Mouse (Mus musculus): ENCODE data around the gene Mtch2. TPM values are rescaled to one million over a fixed set of nuclear protein-coding genes. Genes with fewer than 3 reads are reported as not detected.
A peak's percentile ranks its signal among the peaks of the same experiment; 100 is the strongest.

Gene Mtch2
- polyA plus RNA-seq, 1 experiment from 2014 or later = 277 TPM

- Histone ChIP-seq H3K9ac (replicated peaks; ENCODE audit: low read depth, low read length) (peak overlapping the region; percentile 43; the same call in 1 of the 2 replicates), H3K4me1 (ENCODE audit: control insufficient read depth, insufficient read depth, low read length) (peaks cover 17% of the 10 kb centered on the region), H3K36me3 (ENCODE audit: control insufficient read depth, insufficient read depth, low read length) (peaks cover 12% of the 10 kb centered on the region), H3K4me2 (ENCODE audit: low read depth, low read length) (peak overlapping the region; percentile 51), H3K9me3 (ENCODE audit: control insufficient read depth, low read length) (no peaks in the 10 kb centered on the region), H3K27ac (ENCODE audit: low read depth, low read length) (peak overlapping the region; percentile 86), H3K4me3 (ENCODE audit: low read depth, low read length) (peak overlapping the region; percentile 77), H3K27me3 (ENCODE audit: control insufficient read depth, insufficient read depth, low read length) (no peaks in the 10 kb centered on the region)
- WGBS = 5% methylated on average over 8 of the region's 8 CpGs
- peak; percentile 74 for ATAC-seq (ENCODE audit: low read depth)
Measured at GRCm38 (mm10) chr2:90846597-90846954, 379 bp upstream of the Mtch2 start.

GRCm38 (mm10) chr2:90847681-90848050 lies 711 bp downstream of the Mtch2 start:
- Histone ChIP-seq H3K27ac (ENCODE audit: low read depth, low read length) (peak overlapping the region; percentile 86), H3K4me1 (ENCODE audit: control insufficient read depth, insufficient read depth, low read length) (peaks cover 17% of the 10 kb centered on the region), H3K4me3 (ENCODE audit: low read depth, low read length) (peak overlapping the region; percentile 77), H3K27me3 (ENCODE audit: control insufficient read depth, insufficient read depth, low read length) (no peaks in the 10 kb centered on the region), H3K9me3 (ENCODE audit: control insufficient read depth, low read length) (no peaks in the 10 kb centered on the region), H3K9ac (replicated peaks; ENCODE audit: low read depth, low read length) (peak overlapping the region; percentile 70), H3K4me2 (ENCODE audit: low read depth, low read length) (peak overlapping the region; percentile 54), H3K36me3 (ENCODE audit: control insufficient read depth, insufficient read depth, low read length) (peaks cover 18% of the 10 kb centered on the region)
- 1% methylated on average over 13 of the region's 13 CpGs for WGBS
- ATAC-seq (ENCODE audit: low read depth) = no peak

GRCm38 (mm10) chr2:90848331-90848730 lies 1.4 kb downstream of the Mtch2 start:
- Histone ChIP-seq H3K36me3 (ENCODE audit: control insufficient read depth, insufficient read depth, low read length) (peaks cover 24% of the 10 kb centered on the region), H3K27me3 (ENCODE audit: control insufficient read depth, insufficient read depth, low read length) (no peaks in the 10 kb centered on the region), H3K4me1 (ENCODE audit: control insufficient read depth, insufficient read depth, low read length) (peaks cover 17% of the 10 kb centered on the region), H3K27ac (ENCODE audit: low read depth, low read length) (no peak overlapping the region), H3K4me2 (ENCODE audit: low read depth, low read length) (peak overlapping the region; percentile 54), H3K9me3 (ENCODE audit: control insufficient read depth, low read length) (no peaks in the 10 kb centered on the region), H3K9ac (replicated peaks; ENCODE audit: low read depth, low read length) (peak overlapping the region; percentile 70; the same call in 1 of the 2 replicates), H3K4me3 (ENCODE audit: low read depth, low read length) (peak overlapping the region; percentile 77)
- WGBS = 88% methylated on average over 5 of the region's 5 CpGs
- no peak for ATAC-seq (ENCODE audit: low read depth)

GRCm38 (mm10) chr2:90850401-90850800 lies 3.4 kb downstream of the Mtch2 start:
- peaks cover 27% of the 10 kb centered on the region for H3K36me3 ChIP-seq (ENCODE audit: control insufficient read depth, insufficient read depth, low read length)
- no peak overlapping the region for H3K9ac ChIP-seq (replicated peaks; ENCODE audit: low read depth, low read length)
- no peak overlapping the region for H3K4me2 ChIP-seq (ENCODE audit: low read depth, low read length)
- peaks cover 17% of the 10 kb centered on the region for H3K4me1 ChIP-seq (ENCODE audit: control insufficient read depth, insufficient read depth, low read length)
- no peaks in the 10 kb centered on the region for H3K9me3 ChIP-seq (ENCODE audit: control insufficient read depth, low read length)
- no peak for ATAC-seq (ENCODE audit: low read depth)
- 97% methylated on average over 1 of the region's 1 CpGs for WGBS
- H3K27me3 ChIP-seq (ENCODE audit: control insufficient read depth, insufficient read depth, low read length) = no peaks in the 10 kb centered on the region
- no peak overlapping the region for H3K27ac ChIP-seq (ENCODE audit: low read depth, low read length)
- no peak overlapping the region for H3K4me3 ChIP-seq (ENCODE audit: low read depth, low read length)

- Histone ChIP-seq H3K4me2 (ENCODE audit: low read depth, low read length) (no peak overlapping the region), H3K27me3 (ENCODE audit: control insufficient read depth, insufficient read depth, low read length) (no peaks in the 10 kb centered on the region), H3K4me1 (ENCODE audit: control insufficient read depth, insufficient read depth, low read length) (no peaks in the 10 kb centered on the region), H3K36me3 (ENCODE audit: control insufficient read depth, insufficient read depth, low read length) (peaks cover 57% of the 10 kb centered on the region), H3K27ac (ENCODE audit: low read depth, low read length) (no peak overlapping the region), H3K9me3 (ENCODE audit: control insufficient read depth, low read length) (no peaks in the 10 kb centered on the region), H3K4me3 (ENCODE audit: low read depth, low read length) (no peak overlapping the region), H3K9ac (replicated peaks; ENCODE audit: low read depth, low read length) (no peak overlapping the region)
- 98% methylated on average over 2 of the region's 2 CpGs for WGBS
- no peak for ATAC-seq (ENCODE audit: low read depth)
Measured at GRCm38 (mm10) chr2:90861486-90861885, 14.5 kb downstream of the Mtch2 start.

- ATAC-seq (ENCODE audit: low read depth) = peak; percentile 28; the same call in 1 of the 2 replicates
- no peak overlapping the region for H3K4me3 ChIP-seq (ENCODE audit: low read depth, low read length)
- no peaks in the 10 kb centered on the region for H3K9me3 ChIP-seq (ENCODE audit: control insufficient read depth, low read length)
- peak overlapping the region; percentile 44; the same call in 1 of the 2 replicates for H3K27ac ChIP-seq (ENCODE audit: low read depth, low read length)
- no peak overlapping the region for H3K9ac ChIP-seq (replicated peaks; ENCODE audit: low read depth, low read length)
- no peak overlapping the region for H3K4me2 ChIP-seq (ENCODE audit: low read depth, low read length)
- no peaks in the 10 kb centered on the region for H3K4me1 ChIP-seq (ENCODE audit: control insufficient read depth, insufficient read depth, low read length)
- H3K27me3 ChIP-seq (ENCODE audit: control insufficient read depth, insufficient read depth, low read length) = no peaks in the 10 kb centered on the region
- H3K36me3 ChIP-seq (ENCODE audit: control insufficient read depth, insufficient read depth, low read length) = peaks cover 47% of the 10 kb centered on the region
Measured at GRCm38 (mm10) chr2:90864184-90864583, 17.2 kb downstream of the Mtch2 start.

- no peaks in the 10 kb centered on the region for H3K9me3 ChIP-seq (ENCODE audit: control insufficient read depth, low read length)
- H3K4me2 ChIP-seq (ENCODE audit: low read depth, low read length) = no peak overlapping the region
- H3K27me3 ChIP-seq (ENCODE audit: control insufficient read depth, insufficient read depth, low read length) = no peaks in the 10 kb centered on the region
- WGBS = 34% methylated on average over 3 of the region's 3 CpGs
- H3K27ac ChIP-seq (ENCODE audit: low read depth, low read length) = no peak overlapping the region
- H3K36me3 ChIP-seq (ENCODE audit: control insufficient read depth, insufficient read depth, low read length) = peaks cover 34% of the 10 kb centered on the region
- H3K4me1 ChIP-seq (ENCODE audit: control insufficient read depth, insufficient read depth, low read length) = no peaks in the 10 kb centered on the region
- ATAC-seq (ENCODE audit: low read depth) = peak; percentile 90
- no peak overlapping the region for H3K9ac ChIP-seq (replicated peaks; ENCODE audit: low read depth, low read length)
- H3K4me3 ChIP-seq (ENCODE audit: low read depth, low read length) = no peak overlapping the region
Measured at GRCm38 (mm10) chr2:90866524-90866923, 19.6 kb downstream of the Mtch2 start.

GRCm38 (mm10) chr2:90870136-90870601 lies 23.2 kb downstream of the Mtch2 start:
- Histone ChIP-seq H3K27me3 (ENCODE audit: control insufficient read depth, insufficient read depth, low read length) (no peaks in the 10 kb centered on the region), H3K9ac (replicated peaks; ENCODE audit: low read depth, low read length) (no peak overlapping the region), H3K9me3 (ENCODE audit: control insufficient read depth, low read length) (no peaks in the 10 kb centered on the region), H3K36me3 (ENCODE audit: control insufficient read depth, insufficient read depth, low read length) (peaks cover 11% of the 10 kb centered on the region), H3K27ac (ENCODE audit: low read depth, low read length) (no peak overlapping the region), H3K4me1 (ENCODE audit: control insufficient read depth, insufficient read depth, low read length) (no peaks in the 10 kb centered on the region), H3K4me2 (ENCODE audit: low read depth, low read length) (no peak overlapping the region), H3K4me3 (ENCODE audit: low read depth, low read length) (no peak overlapping the region)
- 50% methylated on average over 4 of the region's 4 CpGs for WGBS
- ATAC-seq (ENCODE audit: low read depth) = no peak

GRCm38 (mm10) chr2:90871180-90871961 lies 24.4 kb downstream of the Mtch2 start:
- no peak overlapping the region for H3K27ac ChIP-seq (ENCODE audit: low read depth, low read length)
- WGBS = 60% methylated on average over 8 of the region's 8 CpGs
- no peaks in the 10 kb centered on the region for H3K9me3 ChIP-seq (ENCODE audit: control insufficient read depth, low read length)
- no peak overlapping the region for H3K4me3 ChIP-seq (ENCODE audit: low read depth, low read length)
- H3K9ac ChIP-seq (replicated peaks; ENCODE audit: low read depth, low read length) = no peak overlapping the region
- H3K4me2 ChIP-seq (ENCODE audit: low read depth, low read length) = no peak overlapping the region
- ATAC-seq (ENCODE audit: low read depth) = 0 out of 2 replicates have a peak, but pooled peaks have one; percentile 21
- H3K36me3 ChIP-seq (ENCODE audit: control insufficient read depth, insufficient read depth, low read length) = no peaks in the 10 kb centered on the region
- no peaks in the 10 kb centered on the region for H3K27me3 ChIP-seq (ENCODE audit: control insufficient read depth, insufficient read depth, low read length)
- H3K4me1 ChIP-seq (ENCODE audit: control insufficient read depth, insufficient read depth, low read length) = no peaks in the 10 kb centered on the region
